In genomic region chr14:7749764-7750089, GRCm38 (mm10) we compare ENCODE assay signal across 9 mouse cellular contexts. TPM values are rescaled to one million over a fixed set of nuclear protein-coding genes. Genes with fewer than 3 reads are reported as not detected.
DNase-seq lines count a peak whose midpoint lies in the region; ATAC-seq and TF ChIP-seq lines count a peak whose summit lies in the region.
"Had no signal": no experiment of that assay in that cellular context is flagged by ENCODE, and none has a peak within 500 bp of the region (broad histone marks: within the 10 kb centered on the region; RNA-seq: fewer than 3 reads in every experiment).

No protein-coding gene starts in this region.

- H3K9ac ChIP-seq in heart, embryonic 12.5 days, result no peak overlapping the region
- H3K9ac ChIP-seq in limb, embryonic 12.5 days (replicated peaks), result peak overlapping the region; percentile 37; the same call in 1 of the 2 replicates
- no peak overlapping the region for H3K9ac ChIP-seq in stomach, postnatal 0 days (ENCODE audit: low read length)

- no peak overlapping the region for H3K27ac ChIP-seq in heart, embryonic 12.5 days (ENCODE audit: poor library complexity, severe bottlenecking)
- no peak overlapping the region for H3K27ac ChIP-seq in thymus, adult 2 months (ENCODE audit: control insufficient read depth, insufficient read depth, low read length)
- peak overlapping the region; percentile 50; the same call in 1 of the 2 replicates for H3K27ac ChIP-seq in limb, embryonic 12.5 days
- H3K27ac ChIP-seq in stomach, postnatal 0 days (replicated peaks), result no peak overlapping the region

- H3K36me3 ChIP-seq in heart, embryonic 12.5 days, result no peaks in the 10 kb centered on the region
- no peaks in the 10 kb centered on the region for H3K36me3 ChIP-seq in thymus, adult 2 months (ENCODE audit: control insufficient read depth, insufficient read depth, low read length)
- H3K36me3 ChIP-seq in limb, embryonic 12.5 days, result no peaks in the 10 kb centered on the region
- no peaks in the 10 kb centered on the region for H3K36me3 ChIP-seq in stomach, postnatal 0 days (ENCODE audit: control insufficient read depth, insufficient read depth, low read length)

- intact Hi-C loops in heart, postnatal 36 days (cut with DNase I), result no loop called here
- intact Hi-C loops in gastrocnemius, postnatal 36 days (cut with DNase I), result loop anchor here (10.0 kb wide), 1 partner anchor 85 kb away; no protein-coding TSS in a partner anchor

- no peak; the same call in 1 of the 2 replicates for ATAC-seq in heart, embryonic 12.5 days (ENCODE audit: insufficient number of reproducible peaks, low FRiP score)
- peak; percentile 90 for ATAC-seq in limb, embryonic 12.5 days (ENCODE audit: insufficient number of reproducible peaks, insufficient read depth, low FRiP score, low TSS enrichment, low read depth)
- no peak for ATAC-seq in stomach, postnatal 0 days (ENCODE audit: low FRiP score, low TSS enrichment)
- ATAC-seq in erythroblast, adult 5-6 weeks (replicated peaks; ENCODE audit: low FRiP score, poor library complexity, severe bottlenecking), result no peak

- TF ChIP-seq EP300 in stomach, postnatal 0 days (optimal IDR thresholded peaks at IDR 0.05), result no peak

- H3K9me3 ChIP-seq in heart, embryonic 12.5 days (replicated peaks), result no peaks in the 10 kb centered on the region
- H3K9me3 ChIP-seq in limb, embryonic 12.5 days, result no peaks in the 10 kb centered on the region
- no peaks in the 10 kb centered on the region for H3K9me3 ChIP-seq in stomach, postnatal 0 days (ENCODE audit: control insufficient read depth, low read length)

- no peaks in the 10 kb centered on the region for H3K27me3 ChIP-seq in heart, embryonic 12.5 days (replicated peaks)
- no peaks in the 10 kb centered on the region for H3K27me3 ChIP-seq in thymus, adult 2 months (ENCODE audit: control insufficient read depth, insufficient read depth, low read length)
- H3K27me3 ChIP-seq in limb, embryonic 12.5 days, result no peaks in the 10 kb centered on the region
- H3K27me3 ChIP-seq in stomach, postnatal 0 days (ENCODE audit: control insufficient read depth, insufficient read depth, low read length), result no peaks in the 10 kb centered on the region

- TF ChIP-seq CTCF in thymus, adult 2 months (IDR thresholded peaks at IDR 0.05; ENCODE audit: borderline replicate concordance, control insufficient read depth, extremely low read depth, insufficient read depth, low read length, poor library complexity), result no peak
- TF ChIP-seq CTCF in stomach, postnatal 0 days (IDR thresholded peaks at IDR 0.05; ENCODE audit: low read depth), result no peak

- 16% methylated on average over 4 of the region's 4 CpGs for WGBS in heart, embryonic 12.5 days
- WGBS in thymus, adult 2 months, result 56% methylated on average over 4 of the region's 4 CpGs
- 17% methylated on average over 4 of the region's 4 CpGs for WGBS in limb, embryonic 12.5 days
- WGBS in stomach, postnatal 0 days, result 8% methylated on average over 4 of the region's 4 CpGs

- no peak for DNase-seq in heart, postnatal 36 days
- DNase-seq in thymus, postnatal 4 days, result peak; percentile 34
- DNase-seq in thymus, adult 2 months, result no peak
- peak; percentile 26 for DNase-seq in stomach, postnatal 0 days (ENCODE audit: low spot score)
- DNase-seq in gastrocnemius, postnatal 36 days, result no peak

- no peaks in the 10 kb centered on the region for H3K4me1 ChIP-seq in heart, embryonic 12.5 days (replicated peaks)
- no peaks in the 10 kb centered on the region for H3K4me1 ChIP-seq in thymus, adult 2 months (replicated peaks; ENCODE audit: control insufficient read depth, insufficient read depth, low read length)
- no peaks in the 10 kb centered on the region for H3K4me1 ChIP-seq in limb, embryonic 12.5 days (replicated peaks)
- no peaks in the 10 kb centered on the region for H3K4me1 ChIP-seq in stomach, postnatal 0 days (replicated peaks; ENCODE audit: control insufficient read depth, insufficient read depth)

- peak overlapping the region; percentile 44 for H3K4me2 ChIP-seq in heart, embryonic 12.5 days
- H3K4me2 ChIP-seq in limb, embryonic 12.5 days, result peak overlapping the region; percentile 48
- peak overlapping the region; percentile 6; the same call in 1 of the 2 replicates for H3K4me2 ChIP-seq in stomach, postnatal 0 days (replicated peaks; ENCODE audit: low read depth)

- no peak overlapping the region for H3K4me3 ChIP-seq in heart, embryonic 12.5 days
- no peak overlapping the region for H3K4me3 ChIP-seq in thymus, adult 2 months (ENCODE audit: control insufficient read depth, insufficient read depth, low read length)
- H3K4me3 ChIP-seq in limb, embryonic 12.5 days (replicated peaks), result peak overlapping the region; percentile 21
- no peak overlapping the region for H3K4me3 ChIP-seq in stomach, postnatal 0 days (ENCODE audit: low read depth, low read length)

- TF ChIP-seq POLR2A in thymus, adult 2 months (IDR thresholded peaks at IDR 0.05; ENCODE audit: control insufficient read depth, extremely low read depth, insufficient read depth, low read length, poor library complexity), result no peak

RNA-seq across cellular contexts. Expression of gene Gm26661, which starts 41.7 kb away (rescaled TPM):
- polyA plus RNA-seq in heart, embryonic 12.5 days (2016; fragmentation: Nextera tagmentation; extraction: Ambion mirVana), result not detected in 2 replicates
- not detected for total RNA-seq in heart, postnatal 36 days (2021)
- polyA plus RNA-seq in thymus, adult 2 months (2012; rRNA removed), result not detected in 2 replicates
- polyA plus RNA-seq in limb, embryonic 12.5 days (2016; fragmentation: Nextera tagmentation; extraction: Ambion mirVana), result not detected in 2 replicates
- polyA plus RNA-seq in stomach, postnatal 0 days (2015; fragmentation: Nextera tagmentation; extraction: Ambion mirVana), result not detected in 2 replicates
- not detected for total RNA-seq in gastrocnemius, postnatal 36 days (2021)
- total RNA-seq in erythroblast, adult 5-6 weeks (2015; ENCODE audit: low replicate concordance), result not detected in 2 replicates
- total RNA-seq in erythroblast, adult 5-6 weeks (2017; ENCODE audit: low replicate concordance), result not detected in 2 replicates
- polyA plus RNA-seq: liver, embryonic 16.5 days had no signal

Comparison
In these comparisons a context has a peak if more than half of its experiments do, and no peak if none do; other contexts are left out.
1. DNase-seq: peak in thymus, postnatal 4 days (single experiment) and stomach, postnatal 0 days (single experiment); none in heart, postnatal 36 days (0 of 2), thymus, adult 2 months (single experiment) and gastrocnemius, postnatal 36 days (0 of 2).
2. Peak in every context shown above with its lines, with median percentiles within 50 percentile points of each other: H3K4me2 ChIP-seq.